Mouse (Mus musculus) heart, adult 11 months (tissue): ENCODE data around the gene Pltp.

ENCODE experiments used
- DNase-seq: peaks from one replicate; pipeline ENCODE4 v3.0.0; 2022

The Pltp gene

GRCm38 (mm10) chr2:164845782-164846181 lies 11.7 kb downstream of the Pltp start:
- DNase-seq: no peak

DNA sequence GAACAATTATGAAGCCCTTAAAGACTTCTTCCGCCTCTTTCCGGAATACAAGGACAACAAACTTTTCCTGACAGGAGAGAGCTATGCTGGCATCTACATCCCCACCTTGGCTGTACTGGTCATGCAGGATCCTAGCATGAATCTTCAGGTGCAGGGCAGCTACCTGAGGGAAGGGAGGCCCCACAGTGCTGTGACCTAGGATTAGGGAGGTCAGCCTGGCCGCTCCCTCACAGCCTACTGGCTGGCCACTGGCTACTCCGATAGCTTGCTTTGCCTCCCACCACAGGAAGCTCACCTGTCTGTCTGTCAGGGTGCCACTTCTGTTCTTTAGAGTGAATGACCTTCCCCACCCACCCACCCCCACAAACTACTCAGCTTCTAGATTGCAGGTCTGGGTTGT lies 22.3 kb downstream of the Pltp start:
- DNase-seq: peak; percentile 91

DNA sequence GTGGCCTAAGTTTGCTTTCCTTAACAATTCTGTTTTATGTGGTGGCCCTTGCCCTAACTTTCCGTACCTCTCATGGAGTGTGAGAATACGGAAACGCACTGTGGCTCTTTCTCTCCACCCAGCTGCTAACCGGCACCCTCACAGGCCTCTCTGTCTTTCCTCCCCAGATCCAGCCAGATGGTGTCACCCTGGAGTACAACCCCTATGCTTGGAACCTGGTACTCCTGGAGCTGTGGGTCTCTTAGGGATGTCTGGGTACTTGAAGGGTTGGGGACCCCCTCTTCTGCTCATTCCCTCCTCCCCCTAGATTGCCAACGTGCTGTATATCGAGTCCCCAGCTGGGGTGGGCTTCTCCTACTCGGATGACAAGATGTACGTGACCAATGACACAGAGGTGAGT lies 23.0 kb downstream of the Pltp start:
- peak; percentile 95 for DNase-seq

DNA sequence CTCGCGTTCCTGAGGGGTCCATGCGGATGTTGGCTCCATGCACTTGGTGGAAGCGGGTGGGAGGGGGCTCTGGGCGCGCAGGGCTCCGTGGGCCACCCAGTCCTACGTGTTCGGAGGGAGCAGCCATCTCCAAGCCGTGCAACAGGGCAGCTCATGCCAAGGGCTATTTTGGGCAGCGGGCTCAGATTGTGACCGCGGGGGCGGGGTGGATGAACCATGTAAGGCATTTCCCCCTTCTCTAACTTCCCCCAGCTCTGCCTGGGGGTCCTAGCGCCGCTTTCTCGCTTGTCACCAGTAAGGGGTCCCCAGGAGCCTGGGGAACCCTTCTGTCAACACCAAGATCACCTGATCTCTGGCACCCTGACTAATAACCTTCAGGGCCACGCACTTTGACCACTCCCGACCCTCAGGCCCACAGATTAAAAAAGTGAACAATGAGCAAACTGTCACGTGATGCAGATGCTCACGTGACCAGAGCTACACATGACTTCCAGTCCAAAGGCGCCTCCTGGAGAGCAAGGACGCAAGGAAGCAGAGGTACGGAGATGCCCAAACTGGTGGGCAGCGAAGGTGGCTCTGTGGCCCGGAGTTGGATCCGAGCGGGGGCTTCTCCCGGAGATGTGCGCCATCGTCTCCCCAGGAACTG lies 24.1 kb downstream of the Pltp start, which contains the start of gene Neurl2:
Gene Neurl2, minus strand, starts transcription at position 143 of the 646 bp plus-strand sequence.
- peak; percentile 99 for DNase-seq

DNA sequence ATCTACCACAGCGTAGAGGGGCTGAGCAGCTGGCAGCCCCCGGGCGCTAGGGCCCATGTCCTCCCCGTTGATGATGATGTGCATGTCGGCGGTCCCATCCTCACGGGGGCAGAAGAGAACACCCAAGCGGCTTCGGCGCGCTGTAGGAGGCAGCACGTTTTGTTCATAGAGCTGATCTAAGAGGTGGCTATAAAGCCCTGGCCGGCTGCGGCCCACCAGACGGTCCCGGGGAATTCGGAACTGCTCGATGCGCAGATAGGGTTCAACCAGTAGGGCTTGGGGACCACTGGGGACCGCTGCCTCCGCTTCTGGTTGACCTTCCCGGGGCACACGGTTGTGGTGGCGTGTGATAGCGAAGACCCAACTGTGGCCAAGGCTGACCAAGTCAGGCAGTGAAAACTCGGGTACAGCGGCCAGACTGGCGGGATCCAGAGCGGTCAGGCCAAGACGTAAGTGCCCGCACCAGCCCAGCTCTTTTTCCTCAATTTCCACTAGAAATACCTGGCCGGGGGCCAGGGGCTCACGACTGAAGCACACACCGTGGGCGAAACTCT lies 24.7 kb downstream of the Pltp start, which contains the start of gene Ctsa:
Gene Ctsa, plus strand, starts transcription at position 126 of the 554 bp plus-strand sequence.
- DNase-seq: peak; percentile 98

- peak; percentile 84 for DNase-seq
These were observed 25.3 kb downstream of the Pltp start for GRCm38 (mm10) chr2:164832032-164832747.

- no peak for DNase-seq
These were observed 26.5 kb downstream of the Pltp start for GRCm38 (mm10) chr2:164831029-164831428.

GRCm38 (mm10) chr2:164829090-164829489 lies 28.4 kb downstream of the Pltp start:
- DNase-seq: peak; percentile 85

GRCm38 (mm10) chr2:164828437-164828836 lies 29.1 kb downstream of the Pltp start, which contains the start of gene Spata25:
Spata25 (minus strand) TSS chr2:164828537.
- no peak for DNase-seq

DNA sequence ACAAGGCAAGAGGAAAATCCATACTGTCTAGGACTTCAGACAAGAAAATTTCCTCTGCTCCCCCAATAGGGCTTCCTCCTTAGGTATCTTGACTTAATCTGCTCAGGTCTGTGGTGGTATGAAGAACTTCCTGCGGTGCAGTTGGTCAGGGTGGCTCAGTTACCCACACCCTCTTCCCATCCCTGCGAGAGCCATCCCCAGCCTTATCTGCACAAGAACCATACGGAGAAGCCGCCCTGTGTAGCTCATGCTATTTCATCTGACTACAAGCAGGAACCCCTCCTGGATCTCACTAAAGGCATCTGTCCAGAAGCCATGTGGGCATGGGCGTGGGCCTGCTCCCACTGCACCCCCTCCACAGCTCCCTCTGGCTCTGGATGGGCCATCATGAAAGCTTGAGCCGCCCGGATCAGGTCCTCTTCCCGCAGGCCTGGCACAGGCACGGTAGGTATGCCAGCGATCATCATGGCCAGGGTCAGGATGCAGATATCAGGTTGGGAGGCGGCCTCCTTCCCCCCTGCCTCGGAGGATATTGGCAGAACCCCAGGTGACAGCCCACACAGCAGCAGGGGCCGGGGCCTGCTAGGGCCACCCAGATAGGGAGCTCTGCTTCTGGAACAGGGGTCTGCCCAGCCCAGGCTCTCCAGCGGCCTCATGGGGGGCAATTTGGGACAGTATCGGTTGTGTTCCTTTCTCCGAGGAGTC lies 30.2 kb downstream of the Pltp start:
- DNase-seq: peak; percentile 92

DNA sequence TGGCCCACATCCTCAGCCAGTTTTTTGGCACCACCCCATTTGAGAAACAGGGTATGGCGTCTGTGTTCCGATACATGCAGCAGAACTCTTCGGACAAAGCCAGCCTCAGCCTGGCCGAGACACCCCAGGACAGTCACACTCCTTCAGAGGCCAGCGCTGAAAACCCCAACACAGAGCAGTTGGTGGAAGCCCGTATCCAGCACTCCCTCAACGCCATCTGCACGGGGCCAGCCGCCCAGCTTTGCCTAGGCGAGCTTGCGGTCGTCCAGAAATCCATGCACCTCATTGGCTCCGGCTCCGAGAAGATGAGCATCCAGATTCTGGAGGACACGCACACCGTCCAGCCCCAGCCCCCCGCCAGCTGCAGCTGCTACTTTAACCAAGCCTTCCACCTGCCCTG lies 32.0 kb downstream of the Pltp start:
- DNase-seq: peak; percentile 92

- DNase-seq: no peak
These were observed 33.5 kb downstream of the Pltp start for GRCm38 (mm10) chr2:164823969-164824368.

- DNase-seq: no peak
These were observed 34.3 kb downstream of the Pltp start for GRCm38 (mm10) chr2:164823181-164823585.

GRCm38 (mm10) chr2:164822636-164823165 lies 34.8 kb downstream of the Pltp start, which contains the start of gene Zswim1:
Zswim1 (plus strand) TSS chr2:164822686.
- DNase-seq: peak; percentile 100

DNA sequence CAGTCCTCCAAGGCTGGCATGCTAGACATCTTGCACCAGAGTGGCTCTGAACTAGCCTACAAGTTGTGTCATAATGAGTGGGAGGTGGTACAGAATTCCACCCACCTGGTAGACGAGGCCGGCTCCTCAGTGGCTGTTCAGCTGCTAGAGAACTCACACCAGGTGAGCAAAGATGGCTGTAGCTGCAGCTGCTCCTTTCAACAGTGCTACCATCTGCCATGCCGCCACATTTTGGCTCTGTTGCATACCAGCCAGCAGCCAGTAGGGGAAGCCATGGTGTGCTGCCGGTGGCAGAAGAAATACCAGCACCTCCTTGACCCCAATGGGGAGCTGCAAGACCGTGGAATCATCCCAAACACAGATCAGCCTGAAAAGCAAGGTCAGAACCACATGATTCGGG lies 36.5 kb downstream of the Pltp start:
- DNase-seq: no peak

- DNase-seq: no peak
These were observed 39.8 kb downstream of the Pltp start for GRCm38 (mm10) chr2:164817703-164818102.

- DNase-seq: no peak
These were observed 40.3 kb downstream of the Pltp start for GRCm38 (mm10) chr2:164817206-164817605.

DNA sequence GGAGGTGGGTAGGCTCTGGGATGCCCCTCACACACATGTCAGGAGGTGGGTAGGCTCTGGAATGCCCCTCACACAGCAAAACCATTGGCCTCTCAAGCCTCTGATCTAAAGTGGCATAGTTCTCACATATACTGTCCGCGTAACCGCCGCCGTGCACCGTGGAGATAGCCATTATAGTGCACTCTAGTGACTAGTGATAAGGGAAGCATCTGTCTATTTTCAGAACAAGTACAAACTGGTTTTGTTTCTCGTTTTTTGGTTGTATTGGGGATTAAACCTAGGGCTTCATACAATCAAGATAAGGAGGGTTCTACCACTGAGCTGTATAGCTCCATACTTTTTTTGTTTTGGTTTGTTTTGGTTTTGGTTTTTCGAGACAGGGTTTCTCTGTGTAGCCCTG lies 41.7 kb downstream of the Pltp start:
- DNase-seq: peak; percentile 76

DNA sequence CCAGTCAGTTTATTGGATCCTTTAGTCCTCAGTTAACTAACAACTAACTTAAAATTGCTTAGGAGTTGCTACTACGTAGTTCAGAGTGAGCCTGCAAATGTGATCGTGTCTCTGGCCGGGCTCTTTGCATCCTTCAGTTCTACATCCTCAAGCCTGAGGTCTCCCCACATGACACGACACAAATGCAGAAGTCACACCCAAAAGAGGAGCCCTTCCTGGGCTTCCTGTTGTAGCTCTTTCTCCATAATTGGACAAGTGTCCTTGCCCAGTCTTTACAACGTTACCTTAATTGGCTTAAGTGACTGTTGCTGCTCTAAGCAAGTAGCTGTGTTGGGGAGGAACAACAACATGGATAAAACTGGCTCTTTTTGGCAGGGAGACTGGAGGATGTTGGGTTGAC lies 42.2 kb downstream of the Pltp start:
- peak; percentile 79 for DNase-seq

GRCm38 (mm10) chr2:164813557-164813956 lies 44.0 kb downstream of the Pltp start:
- no peak for DNase-seq

GRCm38 (mm10) chr2:164806614-164807013 lies 50.9 kb downstream of the Pltp start:
- DNase-seq: peak; percentile 52

DNA sequence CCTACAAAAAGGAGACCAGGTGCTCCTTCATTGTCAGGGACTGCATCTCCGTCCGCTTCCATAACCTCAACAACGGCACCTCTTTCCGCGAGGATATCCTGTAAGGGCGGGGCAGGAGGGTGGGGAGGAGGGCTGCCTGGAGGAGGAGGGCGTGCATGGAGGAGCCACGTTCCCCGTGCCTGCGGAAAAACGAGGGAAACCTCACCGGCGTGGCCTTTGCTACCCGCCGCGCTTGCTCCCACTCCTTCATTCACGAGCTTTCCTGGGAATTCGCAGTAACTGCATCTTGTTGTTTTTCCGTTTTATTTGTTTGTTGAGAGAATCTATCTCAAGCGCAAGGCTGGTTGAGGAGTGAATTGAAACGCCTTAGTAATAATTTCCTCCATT lies 52.2 kb downstream of the Pltp start:
- no peak for DNase-seq
